Mouse (Mus musculus): ENCODE results near the gene Abcg5.

Gene Abcg5

DNA sequence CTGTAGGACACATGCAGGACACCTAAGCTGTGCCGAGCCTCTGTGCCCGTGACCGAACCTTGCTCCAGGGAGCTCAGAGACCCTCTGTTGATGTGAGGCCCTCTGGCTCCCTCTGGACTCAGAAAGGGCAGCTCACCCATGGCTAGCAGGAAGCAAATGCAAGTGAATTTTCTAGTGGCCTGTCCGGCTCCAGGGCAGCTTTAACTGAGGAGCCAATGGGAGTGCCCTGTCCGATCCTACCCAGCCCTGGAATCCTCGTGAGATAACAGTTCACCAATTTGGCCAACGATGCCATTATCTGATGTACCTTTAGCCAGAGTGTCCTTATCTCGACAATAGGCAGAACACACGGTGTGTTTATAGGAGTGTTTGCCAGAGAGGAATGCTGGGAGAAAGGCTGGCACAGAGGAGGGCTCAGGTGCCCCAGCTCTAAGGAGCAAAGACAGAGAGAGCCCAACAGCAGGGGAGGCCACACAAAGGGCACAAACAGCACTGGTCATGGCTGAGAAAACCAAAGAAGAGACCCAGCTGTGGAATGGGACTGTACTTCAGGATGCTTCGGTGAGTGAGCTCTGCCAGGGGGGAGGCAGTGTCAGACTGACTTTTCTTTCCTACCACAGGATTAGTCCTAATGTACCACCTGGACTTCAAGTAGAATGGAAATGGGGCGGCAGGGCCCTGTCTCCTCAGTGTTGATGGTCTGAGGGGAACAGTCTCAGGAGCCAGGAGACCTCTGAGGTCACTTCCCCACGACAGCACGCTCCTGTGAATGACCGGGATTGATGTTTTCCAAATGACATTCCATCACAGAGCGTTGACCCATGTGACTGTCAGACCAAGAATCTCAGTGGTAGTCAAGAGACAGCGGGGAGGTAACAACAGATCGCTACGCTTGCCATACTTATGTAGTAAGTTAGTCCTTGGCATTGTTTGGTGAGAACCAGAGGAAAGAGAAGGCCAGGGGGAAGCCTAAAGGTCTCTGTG, at the start of gene Abcg5:
Gene Abcg5 (minus strand): TSS at position 278 of the 984 bp plus-strand sequence.
- no peak for DNase-seq

DNA sequence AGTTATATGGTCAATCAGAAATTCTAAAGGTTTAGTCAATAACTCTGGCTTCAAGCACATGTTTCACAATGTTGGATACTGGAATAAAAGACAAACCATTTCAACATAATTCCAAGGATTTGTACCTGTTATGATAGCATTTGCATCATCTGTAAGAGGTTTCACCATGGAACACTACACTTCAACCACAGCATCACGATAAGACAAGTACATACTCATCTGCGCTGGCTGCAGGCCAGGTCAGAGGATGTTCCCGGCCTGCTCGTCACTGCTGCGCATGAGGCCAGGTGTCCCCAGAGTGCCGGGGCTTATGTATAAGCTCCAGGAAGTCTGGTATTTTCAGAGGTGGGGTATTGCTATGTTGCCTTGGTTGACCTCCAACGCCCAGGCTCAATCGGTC, 49.8 kb upstream of the Abcg5 start:
- DNase-seq: no peak

GRCm38 (mm10) chr17:84731361-84731760, 48.5 kb upstream of the Abcg5 start:
- no peak for DNase-seq

DNA sequence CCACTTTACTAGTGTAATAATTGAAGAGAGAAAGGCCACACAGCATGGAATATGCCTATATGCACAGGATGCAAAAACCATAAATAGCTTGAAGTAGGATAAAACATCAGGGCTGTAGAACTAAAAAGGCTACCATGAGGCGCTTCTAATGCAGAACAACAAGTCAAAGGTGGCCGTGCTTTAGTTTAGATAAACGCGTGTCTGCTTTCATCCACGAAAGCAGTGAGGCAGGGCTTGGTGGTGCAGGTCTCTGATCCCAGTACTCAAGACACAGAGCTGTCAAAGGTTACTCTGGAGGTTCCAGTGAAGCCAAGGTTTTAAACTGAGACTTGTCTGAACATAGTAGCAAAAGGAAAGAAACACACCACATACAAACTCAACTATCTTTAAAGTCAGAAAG, 46.3 kb upstream of the Abcg5 start:
- DNase-seq: no peak

GRCm38 (mm10) chr17:84728201-84728911, 45.5 kb upstream of the Abcg5 start:
- DNase-seq: no peak

- DNase-seq: no peak
Observed at GRCm38 (mm10) chr17:84725163-84725562, 42.4 kb upstream of the Abcg5 start.

- no peak for DNase-seq
Observed at GRCm38 (mm10) chr17:84724028-84724427, 41.2 kb upstream of the Abcg5 start.

- DNase-seq: no peak
Observed at GRCm38 (mm10) chr17:84719105-84719504, 36.3 kb upstream of the Abcg5 start.

DNA sequence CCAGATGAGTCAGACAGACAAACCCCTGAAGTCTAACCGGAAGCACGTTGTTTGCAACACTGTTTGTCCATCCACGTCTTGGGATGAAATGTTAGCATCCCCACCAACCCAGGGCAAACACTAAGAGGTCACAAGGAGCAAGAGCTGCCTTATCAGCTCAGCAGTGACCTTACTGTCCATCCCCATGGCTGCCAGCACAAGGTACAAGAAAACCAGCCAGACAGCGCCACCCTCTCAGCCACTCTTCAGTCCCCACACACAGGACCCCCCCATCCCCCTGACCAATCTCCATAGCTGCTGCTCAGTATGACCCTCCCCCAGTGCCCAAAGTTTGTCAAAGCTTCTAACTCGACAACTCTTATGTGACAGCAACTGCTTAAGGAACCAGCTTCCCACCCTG, 34.6 kb upstream of the Abcg5 start:
- DNase-seq: no peak

DNA sequence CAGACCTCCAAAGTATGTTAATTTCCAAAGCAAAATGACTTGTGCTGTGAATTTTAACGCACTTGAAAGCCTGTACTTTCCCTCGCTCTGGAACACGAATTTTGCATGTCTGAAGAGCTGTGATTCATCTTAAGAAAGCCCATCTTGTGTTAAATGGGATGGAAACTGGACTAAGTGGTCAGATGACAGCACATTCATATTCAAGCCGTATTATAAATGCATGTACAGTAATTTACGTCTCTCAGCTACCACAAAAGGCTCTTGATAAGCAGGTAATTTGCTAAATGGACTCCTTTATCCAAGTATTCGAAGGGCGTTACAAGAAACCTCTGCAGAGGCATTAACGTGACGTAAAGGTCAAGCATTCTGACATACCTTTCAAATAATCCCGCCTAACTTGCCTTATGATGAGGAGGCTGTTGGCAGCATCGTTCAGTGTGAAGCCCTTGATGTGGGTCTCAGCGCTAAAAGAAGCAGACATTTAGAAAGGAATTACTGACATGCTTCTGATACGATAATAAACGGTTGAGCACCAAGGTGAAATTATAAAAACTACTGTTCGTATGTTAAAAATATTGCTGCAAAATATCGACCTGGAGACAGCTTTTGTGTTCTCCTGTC, 33.6 kb upstream of the Abcg5 start:
- no peak for DNase-seq

GRCm38 (mm10) chr17:84714930-84715329, 32.1 kb upstream of the Abcg5 start:
- no peak for DNase-seq

DNA sequence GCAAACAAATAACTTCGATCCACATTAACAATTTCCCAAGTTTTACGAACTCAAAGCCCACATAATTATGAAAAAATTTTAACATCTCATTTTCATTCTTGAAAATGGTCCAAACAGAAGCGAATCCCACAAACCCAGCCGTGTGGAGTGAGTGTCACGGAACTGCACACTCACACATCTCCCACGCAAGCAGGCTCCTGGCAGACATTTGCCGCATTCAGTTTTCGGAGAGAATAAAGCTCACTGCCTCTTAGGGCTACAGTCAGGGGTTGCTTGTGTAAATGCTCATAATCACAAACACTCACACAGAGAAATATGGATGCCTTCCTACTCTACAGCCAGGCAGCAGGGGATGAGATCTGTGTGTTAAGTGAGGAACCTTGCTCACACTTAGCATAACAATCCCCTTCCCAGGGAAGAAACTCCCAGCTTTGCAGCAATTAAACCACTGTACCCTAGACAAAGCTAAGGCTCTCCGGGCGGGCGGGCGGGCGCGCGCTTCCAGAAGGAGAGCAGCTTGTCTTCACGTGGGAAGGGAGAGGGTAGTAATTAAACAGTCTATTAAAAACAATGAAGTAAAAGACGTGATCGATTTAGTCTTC, 30.9 kb upstream of the Abcg5 start:
- no peak for DNase-seq

DNA sequence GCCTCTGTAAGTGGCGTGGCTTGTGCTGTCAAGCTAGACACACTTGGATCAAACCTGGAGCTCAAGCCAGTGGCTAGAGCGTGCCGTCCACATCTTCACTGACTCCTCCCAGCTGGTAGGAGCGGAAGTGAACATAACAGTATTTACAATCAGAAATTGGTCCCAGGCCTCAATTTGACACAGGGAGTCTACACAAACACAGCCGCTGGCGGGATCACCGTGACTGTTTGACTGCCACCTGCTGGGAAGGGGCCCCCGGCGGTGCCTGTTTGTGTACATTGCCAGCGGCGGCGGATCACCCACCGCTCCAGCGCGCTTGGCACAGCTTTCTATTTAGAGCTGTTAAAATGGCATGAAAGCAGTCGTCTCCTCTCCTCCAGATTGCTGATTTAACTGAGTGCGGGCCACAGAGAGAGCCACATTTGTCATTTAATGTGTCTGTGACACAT, 26.6 kb upstream of the Abcg5 start:
- no peak for DNase-seq

DNA sequence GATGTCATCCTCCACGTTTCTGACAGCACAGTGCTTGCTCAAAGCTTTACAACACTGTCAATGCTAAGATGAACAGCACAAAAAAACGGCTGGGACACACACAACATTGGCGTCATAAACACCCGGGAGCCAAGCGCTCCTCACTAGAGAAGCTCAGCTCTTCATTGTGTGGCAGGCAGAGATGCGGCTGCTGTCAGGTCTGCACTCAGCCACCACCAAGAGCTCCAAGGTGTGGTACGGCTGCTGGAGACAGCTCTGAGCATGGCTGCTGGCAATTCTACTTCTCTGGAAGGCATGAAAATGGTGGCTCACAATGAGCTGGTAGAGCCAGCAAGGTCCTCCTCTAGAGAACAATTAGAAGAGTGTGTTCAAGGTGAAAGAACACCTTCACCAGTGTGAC, 26.0 kb upstream of the Abcg5 start:
- DNase-seq: no peak

DNA sequence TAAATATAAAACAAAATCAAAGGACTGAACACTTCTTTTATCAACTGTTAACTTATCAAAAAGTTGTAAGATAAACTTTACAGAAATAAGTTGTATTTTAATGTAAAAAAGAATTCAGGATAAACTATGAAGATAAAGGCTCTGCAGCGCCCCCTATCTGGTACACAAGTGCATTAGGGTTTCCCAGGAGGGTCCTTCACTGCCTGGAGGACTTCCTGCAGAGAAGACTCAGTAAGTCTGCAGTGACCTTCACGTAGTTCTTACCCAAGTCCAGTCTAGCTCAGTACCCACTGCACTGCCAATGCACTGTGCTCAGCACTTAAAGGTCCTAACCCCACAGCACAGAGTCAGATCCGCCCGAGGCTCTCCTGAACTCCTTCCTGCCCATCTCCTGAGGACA, 24.6 kb upstream of the Abcg5 start:
- DNase-seq: no peak

DNA sequence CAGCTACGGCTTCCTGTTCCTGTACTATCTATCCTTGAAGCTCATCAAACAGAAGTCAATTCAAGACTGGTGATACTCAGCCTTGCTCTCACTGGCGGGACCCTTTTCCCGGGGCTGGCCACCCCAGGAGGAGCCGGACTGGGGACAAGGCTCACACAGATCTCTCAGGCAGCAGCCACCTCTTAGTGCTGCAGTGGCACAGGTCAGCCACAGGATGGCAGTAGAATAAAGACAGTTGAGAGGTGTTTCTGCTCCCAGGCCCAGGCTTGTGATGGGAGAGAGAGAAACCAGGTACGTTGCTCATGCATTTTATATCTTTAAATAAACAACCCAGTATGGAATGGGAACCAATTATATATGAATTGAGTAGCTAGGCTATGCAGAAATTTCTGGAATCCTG, 15.9 kb upstream of the Abcg5 start:
- peak; percentile 19 to 35 for DNase-seq

DNA sequence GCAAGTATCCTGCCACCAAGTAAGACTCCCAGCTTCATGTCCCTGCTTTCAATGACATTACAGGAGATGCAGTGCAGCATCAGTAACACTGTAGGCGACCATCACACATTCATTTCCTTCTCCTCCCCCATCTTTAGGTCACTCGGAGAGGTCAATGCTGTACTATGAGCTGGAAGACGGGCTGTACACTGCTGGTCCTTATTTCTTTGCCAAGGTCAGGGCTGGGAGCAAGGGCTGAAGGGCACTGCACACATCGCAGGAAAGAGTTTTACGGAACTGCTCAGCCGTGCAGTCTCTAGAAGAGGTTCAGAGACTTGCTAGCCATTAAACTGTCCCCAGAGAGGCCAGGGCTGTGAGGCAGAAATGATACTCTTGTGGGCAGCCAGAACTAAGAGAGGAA, 13.7 kb upstream of the Abcg5 start:
- DNase-seq: no peak

DNA sequence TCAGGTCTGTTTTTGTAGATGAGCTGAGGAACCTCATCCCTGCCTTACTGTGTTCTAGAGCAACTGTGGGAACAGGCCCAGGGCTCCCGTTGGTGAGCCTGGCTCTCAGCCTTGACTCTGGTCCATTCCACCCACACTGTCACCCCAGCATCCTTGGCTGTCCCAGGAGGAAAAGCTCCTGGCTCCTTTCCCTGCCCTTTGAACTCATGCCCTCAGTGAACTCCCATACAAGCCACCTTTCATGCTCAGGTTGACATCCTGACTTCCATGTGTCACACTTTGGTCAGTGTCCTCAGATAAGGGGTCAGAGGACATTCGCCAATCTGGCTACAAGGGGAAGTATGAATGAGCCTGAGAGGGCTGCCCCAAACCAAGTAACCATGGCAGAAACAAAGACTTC, 10.9 kb upstream of the Abcg5 start:
- no peak for DNase-seq

- no peak for DNase-seq
Observed at GRCm38 (mm10) chr17:84690111-84690510, 7.3 kb upstream of the Abcg5 start.

GRCm38 (mm10) chr17:84689316-84689715, 6.5 kb upstream of the Abcg5 start:
- no peak for DNase-seq

- DNase-seq: no peak
Observed at GRCm38 (mm10) chr17:84688834-84689233, 6.0 kb upstream of the Abcg5 start.

GRCm38 (mm10) chr17:84687994-84688393, 5.2 kb upstream of the Abcg5 start:
- no peak for DNase-seq

DNA sequence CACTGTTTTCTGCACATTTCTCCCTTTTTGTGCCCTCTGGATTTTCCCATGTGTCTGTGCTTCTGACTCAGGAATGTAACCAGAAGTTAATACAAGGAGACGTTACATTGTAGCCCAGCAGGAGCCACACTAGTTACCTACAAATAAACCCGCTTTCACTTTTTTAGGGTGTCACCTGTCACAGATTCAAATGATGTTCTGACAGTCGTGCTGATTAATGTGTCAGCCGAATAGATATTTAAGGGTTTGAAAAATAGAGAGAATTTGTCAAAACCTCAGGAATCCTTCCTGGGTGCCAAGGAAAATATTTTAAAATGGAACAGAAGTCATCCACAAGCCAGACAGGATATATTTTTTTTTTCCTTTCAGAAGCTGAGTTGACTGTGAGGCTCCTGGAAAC, 2.5 kb upstream of the Abcg5 start:
- DNase-seq: no peak
